In genomic region chr11:116836283-116836682, GRCm38 (mm10) we compare ENCODE assay signal across 27 mouse cellular contexts. TPM values are rescaled to one million over a fixed set of nuclear protein-coding genes. Genes with fewer than 3 reads are reported as not detected.
DNase-seq lines count a peak whose midpoint lies in the region; ATAC-seq and TF ChIP-seq lines count a peak whose summit lies in the region.
"Had no signal": no experiment of that assay in that cellular context is flagged by ENCODE, and none has a peak within 500 bp of the region (broad histone marks: within the 10 kb centered on the region; RNA-seq: fewer than 3 reads in every experiment).

No protein-coding gene starts in this region.

- no peak for DNase-seq in liver, embryonic 11.5 days (ENCODE audit: low spot score)
- DNase-seq in MEL (ENCODE audit: low read depth, low spot score), result peak; percentile 68
- no peak for DNase-seq in heart, adult 9 months (ENCODE audit: low spot score in 2 of 2)
- no peak for DNase-seq in ovary, postnatal 14 days (ENCODE audit: low spot score)
- no peak for DNase-seq in spleen, postnatal 36 days (ENCODE audit: low spot score in 2 of 2)
- DNase-seq: adrenal gland, adult 8-10 months; adrenal gland, postnatal 25 days; cerebellum, adult 11-12 months; cerebellum, adult 8-10 months; cerebellum, postnatal 10 days; cerebellum, postnatal 36 days; gastrocnemius, postnatal 10 days; heart, adult 18-20 months; heart, postnatal 14 days; heart, postnatal 4 days had no signal

- no peak for TF ChIP-seq CTCF in MEL (IDR thresholded peaks at IDR 0.05 in 2 of 3, conservative IDR thresholded peaks at IDR 0.05 in 1 of 3; ENCODE audit: control insufficient read depth in 1 of 3, insufficient read depth in 1 of 3, low read depth in 2 of 3, low read length in 3 of 3, poor library complexity in 1 of 3, severe bottlenecking in 1 of 3)

- TF ChIP-seq RAD21 in MEL (IDR thresholded peaks at IDR 0.05; ENCODE audit: low read depth, low read length), result no peak

- no peak for TF ChIP-seq POLR2A in MEL (IDR thresholded peaks at IDR 0.05; ENCODE audit: control insufficient read depth in 1 of 2, insufficient read depth in 1 of 2, low read depth in 1 of 2, low read length in 2 of 2, poor library complexity in 1 of 2)
- no peak for TF ChIP-seq POLR2A in myocyte (IDR thresholded peaks at IDR 0.05; ENCODE audit: insufficient read length, low read depth)

- no peak overlapping the region for H3K9ac ChIP-seq in liver, embryonic 12.5 days
- H3K9ac ChIP-seq in liver, embryonic 11.5 days (ENCODE audit: low read depth, low read length), result no peak overlapping the region
- H3K9ac ChIP-seq in MEL (ENCODE audit: control insufficient read depth, low read depth, low read length, poor library complexity, severe bottlenecking), result no peak overlapping the region
- H3K9ac ChIP-seq: forebrain, embryonic 13.5 days; heart, embryonic 13.5 days; hindbrain, embryonic 14.5 days had no signal

- H3K9me3 ChIP-seq in liver, embryonic 12.5 days (replicated peaks), result no peaks in the 10 kb centered on the region
- H3K9me3 ChIP-seq in liver, embryonic 11.5 days (ENCODE audit: control insufficient read depth, low read length), result no peaks in the 10 kb centered on the region
- H3K9me3 ChIP-seq in MEL (replicated peaks; ENCODE audit: insufficient read depth, low read length), result no peaks in the 10 kb centered on the region
- H3K9me3 ChIP-seq: forebrain, embryonic 10.5 days; forebrain, embryonic 13.5 days; heart, embryonic 10.5 days; heart, embryonic 13.5 days had no signal

- ATAC-seq in liver, embryonic 12.5 days, result no peak
- ATAC-seq in liver, embryonic 11.5 days (replicated peaks; ENCODE audit: low FRiP score), result no peak
- peak; percentile 89 for ATAC-seq in granulocyte monocyte progenitor cell, adult 5-6 weeks (replicated peaks; ENCODE audit: poor library complexity, severe bottlenecking)
- ATAC-seq: activated CD4-positive, CD25-positive, alpha-beta regulatory T cell, adult 4 months; forebrain, embryonic 13.5 days; forebrain, embryonic 16.5 days; hindbrain, postnatal 0 days; inflammation-experienced regulatory T-cells, adult 6 months had no signal

- H3K36me3 ChIP-seq in liver, embryonic 12.5 days, result peaks cover 85% of the 10 kb centered on the region
- peaks cover 64% of the 10 kb centered on the region for H3K36me3 ChIP-seq in liver, embryonic 11.5 days (ENCODE audit: control insufficient read depth, insufficient read depth, low read length)
- H3K36me3 ChIP-seq in MEL (ENCODE audit: control insufficient read depth in 1 of 2, insufficient read depth in 2 of 2, low read length in 2 of 2) (peaks cover 30 to 31% of the 10 kb centered on the region in 2 experiments), myocyte (ENCODE audit: control insufficient read depth, insufficient read depth) (peaks cover 53% of the 10 kb centered on the region)

- no peaks in the 10 kb centered on the region for H3K27me3 ChIP-seq in liver, embryonic 12.5 days (replicated peaks)
- H3K27me3 ChIP-seq in liver, embryonic 11.5 days (replicated peaks; ENCODE audit: control insufficient read depth, insufficient read depth, low read length), result no peaks in the 10 kb centered on the region
- H3K27me3 ChIP-seq in MEL (ENCODE audit: control insufficient read depth in 1 of 2, insufficient read depth in 2 of 2, low read length in 2 of 2), result no peaks in the 10 kb centered on the region
- H3K27me3 ChIP-seq in myocyte (ENCODE audit: control insufficient read depth, insufficient read depth, insufficient read length), result no peaks in the 10 kb centered on the region
- H3K27me3 ChIP-seq: forebrain, embryonic 13.5 days; heart, embryonic 13.5 days had no signal

- 79% methylated on average over 4 of the region's 4 CpGs for WGBS in liver, embryonic 12.5 days (ENCODE audit: insufficient replicate concordance)
- 86% methylated on average over 4 of the region's 4 CpGs for WGBS in liver, embryonic 11.5 days

- H3K79me2 ChIP-seq in MEL (ENCODE audit: control insufficient read depth, insufficient read depth, low read length, poor library complexity) (peaks cover 26% of the 10 kb centered on the region), myocyte (ENCODE audit: control insufficient read depth, insufficient read depth) (peaks cover 32% of the 10 kb centered on the region)

- no peak overlapping the region for H3ac ChIP-seq in myocyte (ENCODE audit: control insufficient read depth, insufficient read length)

- no peak overlapping the region for H3K4me3 ChIP-seq in liver, embryonic 12.5 days
- H3K4me3 ChIP-seq in liver, embryonic 11.5 days (ENCODE audit: low read depth, low read length), result no peak overlapping the region
- no peak overlapping the region for H3K4me3 ChIP-seq in MEL (ENCODE audit: control insufficient read depth in 1 of 2, insufficient read depth in 1 of 2, low read depth in 2 of 2, low read length in 2 of 2)
- H3K4me3 ChIP-seq in myocyte, result no peak overlapping the region
- H3K4me3 ChIP-seq: forebrain, embryonic 10.5 days; forebrain, embryonic 13.5 days; heart, embryonic 10.5 days; heart, embryonic 13.5 days had no signal

- no peak overlapping the region for H3K4me2 ChIP-seq in liver, embryonic 12.5 days
- no peak overlapping the region for H3K4me2 ChIP-seq in liver, embryonic 11.5 days
- no peak overlapping the region for H3K4me2 ChIP-seq in myocyte (ENCODE audit: low read depth)
- H3K4me2 ChIP-seq: forebrain, embryonic 13.5 days; heart, embryonic 13.5 days; hindbrain, embryonic 14.5 days had no signal

- TF ChIP-seq EP300 in MEL (IDR thresholded peaks at IDR 0.05; ENCODE audit: low read depth in 1 of 2, low read length in 2 of 2), result no peak

- H3K4me1 ChIP-seq in liver, embryonic 12.5 days, result peaks cover 28% of the 10 kb centered on the region
- H3K4me1 ChIP-seq in liver, embryonic 11.5 days (replicated peaks; ENCODE audit: control insufficient read depth, insufficient read depth, low read length), result peaks cover 17% of the 10 kb centered on the region
- H3K4me1 ChIP-seq in MEL (ENCODE audit: control insufficient read depth in 1 of 2, insufficient read depth in 2 of 2, low read length in 2 of 2), result peaks cover 5 to 35% of the 10 kb centered on the region in 2 experiments

- 0 out of 2 replicates have a peak overlapping the region, but pooled peaks have one; percentile 42 for H3K27ac ChIP-seq in liver, embryonic 12.5 days
- H3K27ac ChIP-seq in liver, embryonic 11.5 days (ENCODE audit: low read depth, low read length), result no peak overlapping the region
- 0 out of 2 replicates have a peak overlapping the region, but pooled peaks have one; percentile 3 for H3K27ac ChIP-seq in MEL (ENCODE audit: control insufficient read depth, low read depth, low read length)
- H3K27ac ChIP-seq: forebrain, embryonic 10.5 days; forebrain, embryonic 13.5 days; heart, embryonic 10.5 days; heart, embryonic 13.5 days; hindbrain, embryonic 14.5 days; hindbrain, postnatal 0 days had no signal

RNA-seq across cellular contexts. Expression of gene Mettl23, which starts 6.8 kb away (rescaled TPM):
- polyA plus RNA-seq in liver, embryonic 12.5 days (2016; fragmentation: Nextera tagmentation; extraction: Ambion mirVana), result 47.6 and 49.5 TPM in 2 replicates
- polyA plus RNA-seq in liver, embryonic 11.5 days (2014; fragmentation: Nextera tagmentation; extraction: Ambion mirVana), result 65.1 and 73.9 TPM in 2 replicates
- 63.9 and 69.9 TPM in 2 replicates for total RNA-seq in MEL (2012; rRNA removed)
- polyA plus RNA-seq in MEL (2012; ENCODE audit: insufficient read depth in 1 of 2, insufficient read length in 2 of 2, low read depth in 1 of 2, low replicate concordance in 2 of 2, missing spikeins in 1 of 2) (10 to 100 TPM in 1 of 2 experiments, not detected in 1; 58.5 TPM), myocyte (2012; fragmentation: generic; extraction: Trizol) (34.0 TPM)
- total RNA-seq in granulocyte monocyte progenitor cell, adult 5-6 weeks (2014; fragmentation: Nextera tagmentation), result 34.5 and 40.5 TPM in 2 replicates
- 22.7 and 25.8 TPM in 2 replicates for total RNA-seq in granulocyte monocyte progenitor cell, adult 5-6 weeks (2017)

RNA-seq across cellular contexts. Expression of gene Jmjd6, which starts 7.0 kb away (rescaled TPM):
- 58.2 and 61.6 TPM in 2 replicates for polyA plus RNA-seq in liver, embryonic 12.5 days (2016; fragmentation: Nextera tagmentation; extraction: Ambion mirVana)
- polyA plus RNA-seq in liver, embryonic 11.5 days (2014; fragmentation: Nextera tagmentation; extraction: Ambion mirVana), result 93.1 and 102 TPM in 2 replicates
- 159 and 175 TPM in 2 replicates for total RNA-seq in MEL (2012; rRNA removed)
- 100 to 1,000 TPM in 1 of 2 experiments, not detected in 1; 192 TPM for polyA plus RNA-seq in MEL (2012; ENCODE audit: insufficient read depth in 1 of 2, insufficient read length in 2 of 2, low read depth in 1 of 2, low replicate concordance in 2 of 2, missing spikeins in 1 of 2)
- total RNA-seq in granulocyte monocyte progenitor cell, adult 5-6 weeks (2014; fragmentation: Nextera tagmentation), result 37.0 and 42.8 TPM in 2 replicates
- total RNA-seq in granulocyte monocyte progenitor cell, adult 5-6 weeks (2017), result 31.0 and 45.4 TPM in 2 replicates
- polyA plus RNA-seq in myocyte (2012; fragmentation: generic; extraction: Trizol), result 55.1 TPM

RNA-seq across cellular contexts. Expression of gene Mxra7, which starts 8.4 kb away (rescaled TPM):
- polyA plus RNA-seq in liver, embryonic 12.5 days (2016; fragmentation: Nextera tagmentation; extraction: Ambion mirVana), result 6.9 and 7.2 TPM in 2 replicates
- polyA plus RNA-seq in liver, embryonic 11.5 days (2014; fragmentation: Nextera tagmentation; extraction: Ambion mirVana), result 8.4 and 9.3 TPM in 2 replicates
- total RNA-seq in MEL (2012; rRNA removed), result 2.7 and 2.9 TPM in 2 replicates
- polyA plus RNA-seq in MEL (2012; ENCODE audit: insufficient read depth in 1 of 2, insufficient read length in 2 of 2, low read depth in 1 of 2, low replicate concordance in 2 of 2, missing spikeins in 1 of 2), result 1 to 10 TPM in 1 of 2 experiments, not detected in 1; 9.3 TPM
- total RNA-seq in granulocyte monocyte progenitor cell, adult 5-6 weeks (2014; fragmentation: Nextera tagmentation), result 0.17 TPM in 1 of 2 replicates, not detected in the other
- 0.09 and 0.67 TPM in 2 replicates for total RNA-seq in granulocyte monocyte progenitor cell, adult 5-6 weeks (2017)
- 126 TPM for polyA plus RNA-seq in myocyte (2012; fragmentation: generic; extraction: Trizol)
- polyA plus RNA-seq: activated CD4-positive, CD25-positive, alpha-beta regulatory T cell, adult 4 months; inflammation-experienced regulatory T-cells, adult 6 months had no signal

RNA-seq across cellular contexts. Expression of gene Mfsd11, which starts 16.0 kb away (rescaled TPM):
- 13.6 and 15.0 TPM in 2 replicates for polyA plus RNA-seq in liver, embryonic 12.5 days (2016; fragmentation: Nextera tagmentation; extraction: Ambion mirVana)
- polyA plus RNA-seq in liver, embryonic 11.5 days (2014; fragmentation: Nextera tagmentation; extraction: Ambion mirVana), result 21.4 and 23.9 TPM in 2 replicates
- 25.7 and 36.3 TPM in 2 replicates for total RNA-seq in MEL (2012; rRNA removed)
- 10 to 100 TPM in 1 of 2 experiments, not detected in 1; 25.4 TPM for polyA plus RNA-seq in MEL (2012; ENCODE audit: insufficient read depth in 1 of 2, insufficient read length in 2 of 2, low read depth in 1 of 2, low replicate concordance in 2 of 2, missing spikeins in 1 of 2)
- total RNA-seq in granulocyte monocyte progenitor cell, adult 5-6 weeks (2014; fragmentation: Nextera tagmentation), result 16.0 and 32.0 TPM in 2 replicates
- total RNA-seq in granulocyte monocyte progenitor cell, adult 5-6 weeks (2017), result 9.4 and 10.0 TPM in 2 replicates
- polyA plus RNA-seq in myocyte (2012; fragmentation: generic; extraction: Trizol), result 40.0 TPM

RNA-seq across cellular contexts. Expression of gene Srsf2, which starts 16.6 kb away (rescaled TPM):
- 801 and 808 TPM in 2 replicates for polyA plus RNA-seq in liver, embryonic 12.5 days (2016; fragmentation: Nextera tagmentation; extraction: Ambion mirVana)
- 931 and 939 TPM in 2 replicates for polyA plus RNA-seq in liver, embryonic 11.5 days (2014; fragmentation: Nextera tagmentation; extraction: Ambion mirVana)
- 434 and 453 TPM in 2 replicates for total RNA-seq in MEL (2012; rRNA removed)
- polyA plus RNA-seq in MEL (2012; ENCODE audit: insufficient read depth in 1 of 2, insufficient read length in 2 of 2, low read depth in 1 of 2, low replicate concordance in 2 of 2, missing spikeins in 1 of 2), result 1,000 to 10,000 TPM in 1 of 2 experiments, 100 to 1,000 TPM in 1; 257 to 1,128 TPM
- 818 and 827 TPM in 2 replicates for total RNA-seq in granulocyte monocyte progenitor cell, adult 5-6 weeks (2014; fragmentation: Nextera tagmentation)
- total RNA-seq in granulocyte monocyte progenitor cell, adult 5-6 weeks (2017), result 356 and 422 TPM in 2 replicates
- polyA plus RNA-seq in myocyte (2012; fragmentation: generic; extraction: Trizol), result 145 TPM

Comparison
In these comparisons a context has a peak if more than half of its experiments do, and no peak if none do; other contexts are left out.
1. RNA of gene Mxra7, which starts 8.4 kb away (polyA plus RNA-seq): 126 TPM in myocyte (single experiment); 9.3 TPM in MEL, 8.4 to 9.3 TPM in liver, embryonic 11.5 days and 6.9 to 7.2 TPM in liver, embryonic 12.5 days; every median in the first group is over 10 times any median in the second.